Mouse (Mus musculus) limb, embryonic 15.5 days (tissue): ENCODE measurements around the gene Tmem131l. TPM values are rescaled to one million over a fixed set of nuclear protein-coding genes. Genes with fewer than 3 reads are reported as not detected.

Experiments used
- ATAC-seq: fragments of 200-750 bp; cut with Nextera tagmentation; 2 replicates; pipeline ENCODE4 v1.8.0; 2017; ENCODE audit warnings: low read depth, moderate TSS enrichment; ENCODE audit not compliant: insufficient number of reproducible peaks, low FRiP score, low TSS enrichment
- H3K27ac ChIP-seq: fragments of 300-500 bp; sonication (generic); 2 replicates; pipeline ENCODE4 v1.5.1; 2015; ENCODE audit warnings: moderate library complexity, mild to moderate bottlenecking, inconsistent platforms
- H3K27me3 ChIP-seq: fragments of 300-500 bp; sonication (generic); 2 replicates; pipeline ENCODE4 v1.6.1; 2015; ENCODE audit warnings: inconsistent platforms
- H3K36me3 ChIP-seq: fragments of 300-500 bp; sonication (generic); 2 replicates; pipeline ENCODE4 v1.6.1; 2015; ENCODE audit warnings: inconsistent platforms
- H3K4me1 ChIP-seq: fragments of 300-500 bp; sonication (generic); 2 replicates; pipeline ENCODE4 v1.6.1; 2015; ENCODE audit warnings: inconsistent platforms
- H3K4me2 ChIP-seq: fragments of 300-500 bp; sonication (generic); 2 replicates; pipeline ENCODE4 v1.6.1; 2015; ENCODE audit warnings: mild to moderate bottlenecking, inconsistent platforms
- H3K4me3 ChIP-seq: fragments of 300-500 bp; sonication (generic); 2 replicates; pipeline ENCODE4 v1.5.1; 2015; ENCODE audit warnings: mild to moderate bottlenecking, inconsistent platforms
- H3K9ac ChIP-seq: fragments of 300-500 bp; sonication (generic); 2 replicates; pipeline ENCODE4 v1.6.1; 2015; ENCODE audit warnings: inconsistent platforms
- H3K9me3 ChIP-seq: fragments of 300-500 bp; sonication (generic); 2 replicates; pipeline ENCODE4 v1.6.1; 2016; ENCODE audit warnings: inconsistent platforms
- WGBS: fragments of 180-500 bp; shearing (Covaris S2); methylation state at CpG from one replicate; pipeline ENCODE4 v1.1.7; 2015; 5-methylcytosine and 5-hydroxymethylcytosine counted together
- polyA plus RNA-seq: library from polyadenylated mRNA; unstranded; fragments of >200 nt; fragmentation: Nextera tagmentation; extraction: Ambion mirVana; gene quantifications from 2 replicates; pipeline ENCODE4 v1.2.1, GENCODE M21; 2015

Gene Tmem131l
- polyA plus RNA-seq, 1 experiment from 2014 or later: 47.9 TPM

DNA sequence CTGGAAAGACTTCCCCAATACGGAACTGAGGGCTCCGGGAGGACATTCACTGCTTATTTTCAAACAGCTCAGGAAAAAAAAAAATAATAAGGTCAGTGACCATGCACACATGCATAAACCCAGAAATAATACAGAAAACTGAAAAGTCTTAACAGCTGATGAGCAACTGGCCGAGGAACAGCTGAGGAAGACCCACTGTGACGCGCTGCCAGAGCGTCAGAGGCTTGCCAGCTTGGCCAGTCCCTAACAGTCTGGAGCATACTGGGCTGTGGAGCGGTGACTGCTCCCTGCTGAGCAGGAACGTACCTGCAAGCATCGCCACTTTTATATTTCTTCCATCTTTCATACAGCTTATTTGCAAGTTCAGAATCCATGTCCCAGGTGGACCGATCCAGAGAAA lies 105.5 kb downstream of the Tmem131l start:
- no peak for ATAC-seq
- peaks cover 64% of the 10 kb centered on the region for H3K36me3 ChIP-seq
- H3K4me1 ChIP-seq: peaks cover 3% of the 10 kb centered on the region; the same call in 1 of the 2 replicates
- no peak overlapping the region for H3K9ac ChIP-seq
- WGBS: 89% methylated on average over 10 of the region's 10 CpGs
- H3K27me3 ChIP-seq: no peaks in the 10 kb centered on the region
- H3K9me3 ChIP-seq: no peaks in the 10 kb centered on the region
- no peak overlapping the region for H3K4me2 ChIP-seq
- H3K4me3 ChIP-seq: no peak overlapping the region
- H3K27ac ChIP-seq: no peak overlapping the region

DNA sequence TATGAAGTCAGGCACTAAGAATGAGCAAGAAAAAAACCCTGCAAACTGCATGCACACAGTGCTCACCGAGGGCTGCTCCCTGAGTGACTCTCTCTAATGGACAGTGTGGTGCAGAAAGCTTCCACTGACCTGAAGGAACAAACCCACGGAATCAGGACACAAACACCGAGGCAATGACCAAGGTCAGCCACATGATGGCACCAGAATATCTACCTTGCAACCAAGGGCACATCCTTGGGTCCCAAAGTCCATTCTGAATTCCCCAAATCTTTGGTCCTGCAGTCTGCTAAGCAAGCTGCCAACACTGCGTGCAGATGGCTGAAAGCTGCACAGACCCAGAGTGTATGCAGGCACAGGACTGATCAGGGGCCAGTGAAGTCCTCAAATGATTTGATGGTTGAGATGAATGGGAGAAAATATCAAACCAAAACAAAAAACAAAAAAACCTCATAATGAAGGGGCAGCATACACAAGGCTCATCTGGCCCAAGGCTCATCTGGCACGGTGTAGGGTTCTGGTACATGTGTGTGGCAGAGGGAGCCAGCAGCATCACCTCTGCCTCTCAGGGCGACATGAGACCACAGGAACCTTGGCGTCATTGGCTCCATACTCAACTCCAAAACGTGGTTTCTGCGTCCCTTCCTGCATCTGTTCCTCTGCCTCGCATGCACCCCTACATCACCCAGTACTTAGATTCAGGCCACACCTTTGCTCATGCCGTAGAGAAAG lies 124.0 kb downstream of the Tmem131l start:
- H3K36me3 ChIP-seq: peaks cover 68% of the 10 kb centered on the region
- no peak for ATAC-seq

DNA sequence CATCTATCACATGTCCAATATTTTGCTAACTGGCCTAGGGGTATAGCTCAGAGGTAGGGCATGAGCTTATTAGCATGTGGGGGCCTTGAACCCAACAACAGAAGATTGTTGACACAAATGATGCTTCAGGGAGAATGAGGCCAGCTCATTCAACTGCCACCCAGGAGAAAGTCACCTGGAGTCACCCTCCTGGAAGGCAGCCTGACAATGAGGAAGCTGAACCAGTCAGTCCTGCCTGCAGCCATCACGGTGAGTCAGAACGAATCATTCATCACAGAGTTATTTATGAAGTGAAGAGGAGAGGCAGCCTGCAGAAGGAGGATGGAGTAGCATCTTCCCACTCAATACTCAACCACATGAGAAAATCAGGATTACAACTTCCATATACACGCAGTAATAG lies 124.9 kb downstream of the Tmem131l start:
- H3K4me3 ChIP-seq: no peak overlapping the region
- no peaks in the 10 kb centered on the region for H3K4me1 ChIP-seq
- H3K27ac ChIP-seq: no peak overlapping the region
- H3K36me3 ChIP-seq: peaks cover 68% of the 10 kb centered on the region
- no peaks in the 10 kb centered on the region for H3K9me3 ChIP-seq
- ATAC-seq: no peak
- WGBS: 72% methylated on average over 3 of the region's 3 CpGs
- H3K9ac ChIP-seq: no peak overlapping the region
- H3K27me3 ChIP-seq: no peaks in the 10 kb centered on the region
- H3K4me2 ChIP-seq: no peak overlapping the region

More for the DNA sequence above, 124.0 kb downstream of the Tmem131l start:
- Histone ChIP-seq H3K4me1 (no peaks in the 10 kb centered on the region), H3K9me3 (no peaks in the 10 kb centered on the region), H3K4me2 (no peak overlapping the region), H3K4me3 (no peak overlapping the region), H3K27ac (no peak overlapping the region), H3K9ac (no peak overlapping the region), H3K27me3 (no peaks in the 10 kb centered on the region)
- WGBS: 70% methylated on average over 11 of the region's 11 CpGs

DNA sequence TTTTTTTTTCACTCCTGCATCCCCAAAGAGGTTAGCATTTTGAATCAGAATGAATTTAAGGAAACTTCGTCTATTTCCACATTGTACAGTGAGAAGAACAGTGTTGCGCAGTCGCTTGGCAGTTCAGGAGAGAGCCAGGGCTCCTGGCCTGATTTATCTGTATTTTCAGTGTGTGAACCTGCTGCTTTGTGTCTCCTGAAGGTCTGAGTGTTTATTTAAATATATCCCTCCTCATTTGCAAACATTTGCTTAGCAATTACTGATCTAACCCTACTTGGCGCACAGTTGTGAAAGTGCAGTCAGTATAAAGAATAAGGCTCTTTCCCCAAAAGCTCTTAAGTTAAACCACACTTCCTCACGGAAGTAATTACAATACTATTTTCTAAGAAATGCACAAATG lies 129.3 kb downstream of the Tmem131l start:
- WGBS: 89% methylated on average over 5 of the region's 5 CpGs

DNA sequence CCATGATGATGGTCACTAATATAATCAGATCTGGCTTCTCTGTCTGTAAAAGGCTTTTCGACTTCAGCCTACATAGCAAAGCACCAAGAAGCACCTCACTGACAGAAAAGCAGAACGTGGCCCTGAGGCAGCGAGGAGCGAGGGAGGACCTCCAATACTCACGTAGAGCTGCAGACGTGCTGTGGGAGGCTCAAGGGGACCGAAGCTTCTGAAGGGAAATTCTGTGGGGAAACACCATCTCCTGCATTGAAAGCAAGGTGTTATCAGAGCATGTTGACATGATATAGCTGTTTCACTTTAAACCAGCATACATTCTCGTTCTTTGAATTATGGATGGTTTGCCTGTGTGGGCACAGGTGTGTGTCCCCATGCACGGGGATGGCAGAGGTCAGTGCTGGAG lies 133.8 kb downstream of the Tmem131l start:
- ATAC-seq: no peak
- H3K27me3 ChIP-seq: no peaks in the 10 kb centered on the region
- WGBS: 93% methylated on average over 9 of the region's 9 CpGs
- H3K4me2 ChIP-seq: no peak overlapping the region
- no peaks in the 10 kb centered on the region for H3K9me3 ChIP-seq
- H3K27ac ChIP-seq: no peak overlapping the region
- no peak overlapping the region for H3K9ac ChIP-seq
- no peak overlapping the region for H3K4me3 ChIP-seq
- peaks cover 88% of the 10 kb centered on the region for H3K36me3 ChIP-seq
- H3K4me1 ChIP-seq: no peaks in the 10 kb centered on the region

More for the DNA sequence above, 129.3 kb downstream of the Tmem131l start:
- Histone ChIP-seq H3K4me3 (no peak overlapping the region), H3K4me2 (no peak overlapping the region), H3K9ac (no peak overlapping the region), H3K9me3 (no peaks in the 10 kb centered on the region), H3K4me1 (no peaks in the 10 kb centered on the region), H3K27me3 (no peaks in the 10 kb centered on the region), H3K27ac (no peak overlapping the region), H3K36me3 (peaks cover 73% of the 10 kb centered on the region)
- ATAC-seq: no peak

DNA sequence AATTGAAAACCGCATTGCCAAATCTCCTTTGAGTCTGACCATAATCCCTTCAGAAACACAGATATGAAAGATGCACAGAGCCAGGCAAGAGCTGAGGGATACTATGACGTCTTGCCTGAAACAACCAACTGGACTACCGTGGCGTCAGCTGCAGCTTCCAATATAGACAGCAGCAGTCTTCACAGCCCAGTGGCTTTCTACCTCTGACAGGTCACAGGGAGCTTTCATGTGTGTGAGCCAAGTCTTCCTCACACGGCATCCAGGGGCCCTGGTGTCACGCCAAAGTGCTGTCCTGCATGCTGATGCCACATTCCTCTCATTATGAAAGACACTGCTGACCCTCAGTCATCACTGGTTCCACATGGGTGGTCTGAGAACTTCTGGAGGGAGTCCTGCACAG lies 134.8 kb downstream of the Tmem131l start:
- H3K27ac ChIP-seq: no peak overlapping the region
- no peaks in the 10 kb centered on the region for H3K9me3 ChIP-seq
- no peaks in the 10 kb centered on the region for H3K27me3 ChIP-seq
- H3K36me3 ChIP-seq: peaks cover 87% of the 10 kb centered on the region
- H3K4me3 ChIP-seq: no peak overlapping the region
- 91% methylated on average over 6 of the region's 6 CpGs for WGBS
- ATAC-seq: no peak
- no peak overlapping the region for H3K9ac ChIP-seq
- H3K4me1 ChIP-seq: no peaks in the 10 kb centered on the region
- H3K4me2 ChIP-seq: no peak overlapping the region

DNA sequence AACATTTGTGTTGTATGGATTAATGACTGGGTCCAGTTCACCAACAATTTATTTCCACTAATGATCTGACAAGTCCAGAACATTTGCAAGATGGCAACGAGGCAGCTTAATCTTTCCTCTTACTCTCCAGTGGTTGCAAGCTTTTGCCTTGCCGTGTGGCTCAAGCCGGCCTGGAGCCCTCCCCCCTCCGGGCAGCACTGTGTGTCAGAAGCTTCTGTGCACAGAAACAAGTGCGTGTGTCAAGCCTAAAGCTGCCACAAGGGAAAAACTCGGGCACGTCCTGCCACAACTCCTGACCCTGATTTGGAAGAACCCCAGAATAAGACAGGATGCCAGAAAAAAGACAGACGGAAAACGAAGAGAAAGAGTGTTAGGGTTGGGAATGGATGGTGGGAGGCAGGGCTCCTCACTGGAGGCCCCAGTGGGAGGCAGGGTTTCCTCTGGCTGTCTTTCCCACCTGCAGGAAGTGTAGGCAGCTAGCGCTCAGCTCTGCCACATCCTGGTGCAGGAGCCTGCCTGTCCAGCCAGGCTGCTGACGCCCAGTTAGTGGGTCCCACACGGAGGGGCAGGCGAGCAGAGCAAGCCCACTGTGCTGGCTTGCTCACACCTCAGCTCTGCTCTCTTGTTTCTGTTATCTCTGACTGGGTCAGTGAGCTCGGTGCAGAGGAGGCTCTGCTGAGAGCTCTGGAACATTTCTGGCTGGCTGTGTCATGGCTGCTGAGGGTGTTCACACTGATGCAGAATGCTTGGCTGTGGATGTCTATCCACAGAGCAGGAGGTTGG lies 135.6 kb downstream of the Tmem131l start:
- WGBS: 74% methylated on average over 14 of the region's 14 CpGs
- Histone ChIP-seq H3K27ac (no peak overlapping the region), H3K4me3 (no peak overlapping the region), H3K27me3 (no peaks in the 10 kb centered on the region), H3K9me3 (no peaks in the 10 kb centered on the region), H3K4me2 (no peak overlapping the region), H3K9ac (no peak overlapping the region), H3K36me3 (peaks cover 80% of the 10 kb centered on the region), H3K4me1 (0 out of 2 replicates have a peak, but pooled peaks cover 3% of the 10 kb centered on the region)
- ATAC-seq: no peak

DNA sequence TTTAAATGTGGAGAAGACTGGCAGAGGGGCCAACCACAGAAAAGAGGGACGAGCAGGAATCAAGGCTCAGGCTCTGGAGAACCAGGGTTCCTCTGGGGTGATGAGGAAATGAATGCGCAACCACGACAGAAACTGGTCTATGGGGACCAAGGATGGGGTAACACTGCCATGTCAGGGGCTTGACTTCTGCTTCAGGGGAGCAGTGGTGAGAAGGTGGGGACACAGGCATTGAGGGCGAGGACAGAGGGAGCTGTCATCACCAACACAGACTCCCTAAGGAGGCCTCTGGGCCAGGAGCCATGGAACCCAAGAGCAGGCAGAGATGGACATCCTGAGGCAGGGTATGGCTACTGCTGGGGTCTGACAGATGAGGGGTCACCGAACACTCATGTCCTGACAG lies 137.0 kb downstream of the Tmem131l start:
- Histone ChIP-seq H3K4me3 (no peak overlapping the region), H3K4me1 (0 out of 2 replicates have a peak, but pooled peaks cover 3% of the 10 kb centered on the region), H3K36me3 (peaks cover 81% of the 10 kb centered on the region), H3K9me3 (no peaks in the 10 kb centered on the region), H3K4me2 (no peak overlapping the region), H3K9ac (no peak overlapping the region), H3K27ac (no peak overlapping the region), H3K27me3 (no peaks in the 10 kb centered on the region)
- WGBS: 87% methylated on average over 5 of the region's 5 CpGs
- no peak for ATAC-seq

DNA sequence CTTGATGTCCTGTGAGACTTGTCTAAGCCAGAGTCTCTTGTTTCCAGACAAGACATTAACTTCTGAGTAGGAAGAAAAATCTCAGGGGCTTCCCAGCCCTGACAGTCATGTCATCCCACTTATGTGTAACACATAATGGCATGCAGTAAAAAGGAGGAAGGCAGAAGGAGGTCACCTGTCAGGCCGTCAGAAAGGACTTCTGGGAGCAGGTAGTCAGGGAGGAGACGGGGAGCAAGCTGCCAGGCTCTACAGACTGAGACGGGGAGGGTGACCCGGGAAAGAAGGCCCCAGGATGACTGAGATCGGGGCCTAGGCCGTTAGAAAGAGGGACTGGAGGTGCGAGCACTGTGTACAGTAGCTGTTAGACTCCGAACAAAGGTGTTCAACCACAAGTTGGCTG lies 137.5 kb downstream of the Tmem131l start:
- H3K9me3 ChIP-seq: no peaks in the 10 kb centered on the region
- H3K9ac ChIP-seq: no peak overlapping the region
- no peaks in the 10 kb centered on the region for H3K27me3 ChIP-seq
- H3K27ac ChIP-seq: no peak overlapping the region
- H3K4me1 ChIP-seq: 0 out of 2 replicates have a peak, but pooled peaks cover 3% of the 10 kb centered on the region
- 88% methylated on average over 8 of the region's 8 CpGs for WGBS
- H3K36me3 ChIP-seq: peaks cover 86% of the 10 kb centered on the region
- ATAC-seq: no peak
- H3K4me3 ChIP-seq: no peak overlapping the region
- H3K4me2 ChIP-seq: no peak overlapping the region

DNA sequence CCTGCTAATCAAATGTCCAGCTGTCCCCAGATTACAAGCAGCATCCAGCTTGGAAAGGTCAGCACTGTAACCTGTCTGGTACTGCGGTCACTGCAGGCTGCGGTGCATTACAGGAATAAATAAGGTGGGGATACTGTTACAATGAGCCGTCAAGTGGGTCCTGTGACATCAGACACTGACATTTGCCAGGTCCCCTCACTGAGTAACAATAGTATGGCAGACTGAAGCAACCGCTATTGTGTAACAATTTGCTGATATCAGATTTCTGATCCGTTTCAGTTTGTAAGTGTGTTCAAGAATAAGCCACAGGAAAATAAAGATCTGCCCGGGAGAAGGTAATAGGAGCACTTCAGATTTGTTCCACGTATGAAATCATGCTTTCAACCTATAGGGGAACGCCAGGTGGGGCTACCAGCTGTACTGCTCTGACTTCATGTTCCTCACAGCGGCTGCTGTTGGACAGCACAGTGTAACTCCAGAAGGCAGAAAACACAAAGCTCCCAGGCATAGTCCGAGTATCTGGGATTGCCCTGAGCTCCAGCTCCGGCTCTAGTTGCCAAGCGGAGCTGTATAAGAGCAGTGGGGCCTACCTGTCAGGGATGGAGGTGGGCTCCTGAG lies 139.1 kb downstream of the Tmem131l start:
- H3K27ac ChIP-seq: no peak overlapping the region
- peaks cover 77% of the 10 kb centered on the region for H3K36me3 ChIP-seq
- ATAC-seq: no peak
- H3K27me3 ChIP-seq: no peaks in the 10 kb centered on the region
- no peaks in the 10 kb centered on the region for H3K9me3 ChIP-seq
- 0 out of 2 replicates have a peak, but pooled peaks cover 3% of the 10 kb centered on the region for H3K4me1 ChIP-seq
- 80% methylated on average over 12 of the region's 12 CpGs for WGBS
- H3K4me3 ChIP-seq: no peak overlapping the region
- no peak overlapping the region for H3K4me2 ChIP-seq
- H3K9ac ChIP-seq: no peak overlapping the region

DNA sequence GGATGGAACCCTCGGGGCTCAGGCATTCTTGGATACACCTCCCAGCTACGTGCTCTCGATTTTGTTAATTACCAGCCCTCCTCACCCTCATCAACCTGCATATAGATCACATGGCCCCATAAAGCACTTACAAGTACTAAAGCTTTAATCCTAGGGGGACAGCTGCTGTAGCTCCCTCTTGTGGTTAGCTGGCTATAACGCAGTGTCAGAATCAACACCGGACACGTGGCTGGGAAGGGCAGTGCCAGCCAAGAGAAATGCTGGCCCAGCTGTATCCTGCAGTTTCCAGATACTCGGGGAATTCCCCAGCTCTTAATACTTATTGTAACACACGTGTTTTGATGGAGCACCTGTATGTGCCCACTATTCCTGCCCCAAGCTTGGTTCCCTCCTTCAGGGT lies 140.4 kb downstream of the Tmem131l start:
- peaks cover 64% of the 10 kb centered on the region for H3K36me3 ChIP-seq
- no peak for ATAC-seq
- H3K4me2 ChIP-seq: no peak overlapping the region
- no peaks in the 10 kb centered on the region for H3K27me3 ChIP-seq
- WGBS: 26% methylated on average over 8 of the region's 8 CpGs
- H3K9me3 ChIP-seq: no peaks in the 10 kb centered on the region
- 0 out of 2 replicates have a peak, but pooled peaks cover 3% of the 10 kb centered on the region for H3K4me1 ChIP-seq
- H3K4me3 ChIP-seq: no peak overlapping the region
- no peak overlapping the region for H3K9ac ChIP-seq
- no peak overlapping the region for H3K27ac ChIP-seq

DNA sequence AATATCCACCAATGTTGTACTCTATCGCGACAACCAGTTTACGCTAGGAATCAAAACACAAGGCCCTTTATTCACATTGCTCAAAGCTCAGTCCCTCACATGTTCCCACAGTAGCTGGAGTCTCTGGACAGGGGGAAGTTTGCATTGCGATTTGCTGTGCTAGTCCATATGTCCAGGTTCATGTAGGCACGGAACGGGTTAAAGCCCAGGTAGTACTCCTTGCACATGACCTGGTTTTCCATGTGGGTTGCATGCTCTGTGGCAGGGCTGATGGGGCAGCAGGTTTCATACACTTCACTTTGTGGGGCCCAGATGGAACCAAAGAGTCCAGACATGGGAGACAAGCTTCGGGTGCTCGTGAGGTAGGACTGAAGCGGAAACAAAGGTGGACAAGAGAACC lies 141.7 kb downstream of the Tmem131l start:
- Histone ChIP-seq H3K36me3 (peaks cover 51% of the 10 kb centered on the region), H3K27me3 (no peaks in the 10 kb centered on the region), H3K9me3 (no peaks in the 10 kb centered on the region), H3K27ac (no peak overlapping the region), H3K4me3 (no peak overlapping the region), H3K4me1 (0 out of 2 replicates have a peak, but pooled peaks cover 3% of the 10 kb centered on the region), H3K4me2 (no peak overlapping the region), H3K9ac (no peak overlapping the region)
- ATAC-seq: no peak
- 95% methylated on average over 9 of the region's 9 CpGs for WGBS
